In the genomic region with DNA sequence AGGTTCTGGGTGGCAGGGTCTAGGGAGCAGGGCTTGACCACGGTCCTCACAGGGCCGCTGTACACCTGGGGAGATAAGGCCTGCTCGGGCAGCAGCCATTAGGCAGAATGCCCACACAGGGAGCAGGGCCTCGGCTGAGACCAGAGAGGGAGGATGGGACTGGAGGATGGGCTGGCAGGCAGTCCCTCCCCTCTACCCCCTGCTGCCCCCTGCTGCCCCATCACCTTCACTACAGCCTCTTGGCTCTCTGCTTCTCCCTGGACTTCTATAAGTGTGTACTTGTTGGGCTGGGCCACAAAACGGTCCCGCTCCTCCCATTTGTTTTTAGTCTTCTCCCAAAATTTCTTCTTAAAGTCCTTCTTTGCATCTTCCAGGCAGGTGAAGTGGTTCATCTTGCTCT, we compare ENCODE assay signal across 8 mouse cellular contexts. TPM values are rescaled to one million over a fixed set of nuclear protein-coding genes. Genes with fewer than 3 reads are reported as not detected.
A peak's percentile ranks its signal among the peaks of the same experiment; 100 is the strongest.
DNase-seq lines count a peak whose midpoint lies in the region; ATAC-seq lines count a peak whose summit lies in the region.

No protein-coding gene starts in this region.

- peak; percentile 92 for DNase-seq in forebrain, embryonic 11.5 days (ENCODE audit: low spot score)
- peak; percentile 90 for DNase-seq in adrenal gland, postnatal 14 days
- peak; percentile 76 to 85 for DNase-seq in heart, postnatal 10 days
- DNase-seq in layer of hippocampus, postnatal 10 days (ENCODE audit: low spot score in 2 of 2), result peak; percentile 57 to 67
- peak; percentile 70 for DNase-seq in midbrain, embryonic 14.5 days
- DNase-seq in splenic B cell, adult 2 months (ENCODE audit: low read depth, low spot score), result peak; percentile 77

- H3K27me3 ChIP-seq in forebrain, embryonic 11.5 days (ENCODE audit: control insufficient read depth, insufficient read depth, low read length), result no peaks in the 10 kb centered on the region
- H3K27me3 ChIP-seq in forebrain, embryonic 15.5 days, result no peaks in the 10 kb centered on the region
- no peaks in the 10 kb centered on the region for H3K27me3 ChIP-seq in embryonic facial prominence, embryonic 13.5 days
- no peaks in the 10 kb centered on the region for H3K27me3 ChIP-seq in midbrain, embryonic 14.5 days (ENCODE audit: control insufficient read depth, insufficient read depth, low read length)
- H3K27me3 ChIP-seq in splenic B cell, adult 2 months (ENCODE audit: control insufficient read depth, insufficient read depth, low read length, poor library complexity, severe bottlenecking), result no peaks in the 10 kb centered on the region

- H3K4me3 ChIP-seq in forebrain, embryonic 11.5 days (ENCODE audit: low read depth, low read length), result no peak overlapping the region
- H3K4me3 ChIP-seq in forebrain, embryonic 15.5 days, result no peak overlapping the region
- no peak overlapping the region for H3K4me3 ChIP-seq in embryonic facial prominence, embryonic 13.5 days
- H3K4me3 ChIP-seq in midbrain, embryonic 14.5 days (replicated peaks; ENCODE audit: low read depth, low read length), result no peak overlapping the region

- no peak overlapping the region for H3K4me2 ChIP-seq in forebrain, embryonic 11.5 days (ENCODE audit: low read depth, low read length, severe bottlenecking)
- H3K4me2 ChIP-seq in forebrain, embryonic 15.5 days (replicated peaks), result no peak overlapping the region
- H3K4me2 ChIP-seq in embryonic facial prominence, embryonic 13.5 days, result peak overlapping the region; percentile 33
- H3K4me2 ChIP-seq in midbrain, embryonic 14.5 days (ENCODE audit: low read length), result no peak overlapping the region

- H3K27ac ChIP-seq in forebrain, embryonic 11.5 days (ENCODE audit: low read depth, low read length), result no peak overlapping the region
- H3K27ac ChIP-seq in forebrain, embryonic 15.5 days (replicated peaks), result no peak overlapping the region
- H3K27ac ChIP-seq in embryonic facial prominence, embryonic 13.5 days, result no peak overlapping the region
- H3K27ac ChIP-seq in midbrain, embryonic 14.5 days (replicated peaks; ENCODE audit: low read depth, low read length), result no peak overlapping the region

- peaks cover 17% of the 10 kb centered on the region for H3K4me1 ChIP-seq in forebrain, embryonic 11.5 days (replicated peaks; ENCODE audit: control insufficient read depth, insufficient read depth, low read length)
- peaks cover 32% of the 10 kb centered on the region for H3K4me1 ChIP-seq in forebrain, embryonic 15.5 days
- peaks cover 58% of the 10 kb centered on the region for H3K4me1 ChIP-seq in embryonic facial prominence, embryonic 13.5 days
- peaks cover 12% of the 10 kb centered on the region for H3K4me1 ChIP-seq in midbrain, embryonic 14.5 days (ENCODE audit: control insufficient read depth, insufficient read depth, low read length)

- intact Hi-C loops in heart, postnatal 10 days (cut with DNase I), result no loop called here

- no peaks in the 10 kb centered on the region for H3K9me3 ChIP-seq in forebrain, embryonic 11.5 days (ENCODE audit: control insufficient read depth, low read length)
- H3K9me3 ChIP-seq in forebrain, embryonic 15.5 days, result no peaks in the 10 kb centered on the region
- no peaks in the 10 kb centered on the region for H3K9me3 ChIP-seq in embryonic facial prominence, embryonic 13.5 days
- H3K9me3 ChIP-seq in midbrain, embryonic 14.5 days (ENCODE audit: control insufficient read depth, low read length), result no peaks in the 10 kb centered on the region

- peak; percentile 32 for ATAC-seq in forebrain, embryonic 11.5 days (replicated peaks; ENCODE audit: low FRiP score)
- ATAC-seq in forebrain, embryonic 15.5 days (replicated peaks), result no peak
- no peak for ATAC-seq in embryonic facial prominence, embryonic 13.5 days (ENCODE audit: insufficient number of reproducible peaks, insufficient read depth, low FRiP score, low TSS enrichment, low read depth)
- peak; percentile 7; the same call in 1 of the 2 replicates for ATAC-seq in midbrain, embryonic 14.5 days (ENCODE audit: low FRiP score, low TSS enrichment)

- H3K36me3 ChIP-seq in forebrain, embryonic 11.5 days (ENCODE audit: control insufficient read depth, insufficient read depth, low read length), result no peaks in the 10 kb centered on the region
- H3K36me3 ChIP-seq in forebrain, embryonic 15.5 days, result no peaks in the 10 kb centered on the region
- H3K36me3 ChIP-seq in embryonic facial prominence, embryonic 13.5 days, result peaks cover 2% of the 10 kb centered on the region; the same call in 1 of the 2 replicates
- H3K36me3 ChIP-seq in midbrain, embryonic 14.5 days (ENCODE audit: control insufficient read depth, insufficient read depth, low read length), result no peaks in the 10 kb centered on the region
- peaks cover 4% of the 10 kb centered on the region; the same call in 1 of the 2 replicates for H3K36me3 ChIP-seq in splenic B cell, adult 2 months (ENCODE audit: control insufficient read depth, insufficient read depth, low read length, poor library complexity, severe bottlenecking)

- H3K9ac ChIP-seq in forebrain, embryonic 11.5 days (ENCODE audit: low read length), result peak overlapping the region; percentile 41; the same call in 1 of the 2 replicates
- H3K9ac ChIP-seq in forebrain, embryonic 15.5 days (replicated peaks), result no peak overlapping the region
- H3K9ac ChIP-seq in embryonic facial prominence, embryonic 13.5 days, result peak overlapping the region; percentile 61
- H3K9ac ChIP-seq in midbrain, embryonic 14.5 days (replicated peaks; ENCODE audit: low read length), result 0 out of 2 replicates have a peak overlapping the region, but pooled peaks have one; percentile 20

- 2% methylated on average over 6 of the region's 6 CpGs for WGBS in forebrain, embryonic 11.5 days
- WGBS in forebrain, embryonic 15.5 days, result 8% methylated on average over 6 of the region's 6 CpGs
- WGBS in embryonic facial prominence, embryonic 13.5 days, result 6% methylated on average over 6 of the region's 6 CpGs
- 3% methylated on average over 6 of the region's 6 CpGs for WGBS in midbrain, embryonic 14.5 days

RNA-seq across cellular contexts. Expression of gene Rrp9, which starts 1.3 kb away (rescaled TPM):
- 56.5 and 63.7 TPM in 2 replicates for polyA plus RNA-seq in forebrain, embryonic 11.5 days (2014; fragmentation: Nextera tagmentation; extraction: Ambion mirVana)
- polyA plus RNA-seq in forebrain, embryonic 15.5 days (2015; fragmentation: Nextera tagmentation; extraction: Ambion mirVana), result 57.9 and 60.9 TPM in 2 replicates
- total RNA-seq in adrenal gland, postnatal 14 days (2021), result 34.2 and 53.4 TPM in 2 replicates
- polyA plus RNA-seq in embryonic facial prominence, embryonic 13.5 days (2015; fragmentation: Nextera tagmentation; extraction: Ambion mirVana), result 43.9 and 49.8 TPM in 2 replicates
- total RNA-seq in heart, postnatal 10 days (2021), result 10 to 100 TPM; 18.8 to 19.1 TPM
- total RNA-seq in layer of hippocampus, postnatal 10 days (2021), result 10 to 100 TPM; 38.5 to 45.2 TPM
- 41.0 and 41.2 TPM in 2 replicates for polyA plus RNA-seq in midbrain, embryonic 14.5 days (2014; fragmentation: Nextera tagmentation; extraction: Ambion mirVana)

RNA-seq across cellular contexts. Expression of gene Parp3, which starts 2.3 kb away (rescaled TPM):
- polyA plus RNA-seq in forebrain, embryonic 11.5 days (2014; fragmentation: Nextera tagmentation; extraction: Ambion mirVana), result 1.2 TPM in 2 replicates
- 0.41 and 0.47 TPM in 2 replicates for polyA plus RNA-seq in forebrain, embryonic 15.5 days (2015; fragmentation: Nextera tagmentation; extraction: Ambion mirVana)
- 24.0 and 26.5 TPM in 2 replicates for total RNA-seq in adrenal gland, postnatal 14 days (2021)
- 3.2 and 4.1 TPM in 2 replicates for polyA plus RNA-seq in embryonic facial prominence, embryonic 13.5 days (2015; fragmentation: Nextera tagmentation; extraction: Ambion mirVana)
- 10 to 100 TPM; 12.5 to 13.5 TPM for total RNA-seq in heart, postnatal 10 days (2021)
- total RNA-seq in layer of hippocampus, postnatal 10 days (2021), result 1 to 10 TPM; 2.4 to 2.8 TPM
- polyA plus RNA-seq in midbrain, embryonic 14.5 days (2014; fragmentation: Nextera tagmentation; extraction: Ambion mirVana), result 0.28 and 0.76 TPM in 2 replicates

RNA-seq across cellular contexts. Expression of gene Gpr62, which starts 8.7 kb away (rescaled TPM):
- 0.19 and 0.71 TPM in 2 replicates for polyA plus RNA-seq in forebrain, embryonic 11.5 days (2014; fragmentation: Nextera tagmentation; extraction: Ambion mirVana)
- 0.64 and 0.75 TPM in 2 replicates for polyA plus RNA-seq in forebrain, embryonic 15.5 days (2015; fragmentation: Nextera tagmentation; extraction: Ambion mirVana)
- total RNA-seq in adrenal gland, postnatal 14 days (2021), result 0.23 TPM in 1 of 2 replicates, not detected in the other
- 0.53 TPM in 1 of 2 replicates, not detected in the other for polyA plus RNA-seq in embryonic facial prominence, embryonic 13.5 days (2015; fragmentation: Nextera tagmentation; extraction: Ambion mirVana)
- total RNA-seq in heart, postnatal 10 days (2021), result under 1 TPM in 1 of 2 experiments, not detected in 1; 0.12 TPM
- 1 to 10 TPM; 1.8 to 2.0 TPM for total RNA-seq in layer of hippocampus, postnatal 10 days (2021)
- 0.93 and 1.00 TPM in 2 replicates for polyA plus RNA-seq in midbrain, embryonic 14.5 days (2014; fragmentation: Nextera tagmentation; extraction: Ambion mirVana)

RNA-seq across cellular contexts. Expression of gene Pcbp4, which starts 21.4 kb away (rescaled TPM):
- polyA plus RNA-seq in forebrain, embryonic 11.5 days (2014; fragmentation: Nextera tagmentation; extraction: Ambion mirVana), result 300 and 309 TPM in 2 replicates
- 251 and 266 TPM in 2 replicates for polyA plus RNA-seq in forebrain, embryonic 15.5 days (2015; fragmentation: Nextera tagmentation; extraction: Ambion mirVana)
- total RNA-seq in adrenal gland, postnatal 14 days (2021), result 24.3 and 32.2 TPM in 2 replicates
- polyA plus RNA-seq in embryonic facial prominence, embryonic 13.5 days (2015; fragmentation: Nextera tagmentation; extraction: Ambion mirVana), result 128 and 133 TPM in 2 replicates
- 10 to 100 TPM; 77.4 to 89.6 TPM for total RNA-seq in heart, postnatal 10 days (2021)
- 100 to 1,000 TPM; 226 to 234 TPM for total RNA-seq in layer of hippocampus, postnatal 10 days (2021)
- 219 and 247 TPM in 2 replicates for polyA plus RNA-seq in midbrain, embryonic 14.5 days (2014; fragmentation: Nextera tagmentation; extraction: Ambion mirVana)

RNA-seq across cellular contexts. Expression of gene Iqcf1, which starts 25.3 kb away (rescaled TPM):
- polyA plus RNA-seq in forebrain, embryonic 11.5 days (2014; fragmentation: Nextera tagmentation; extraction: Ambion mirVana), result not detected in 2 replicates
- polyA plus RNA-seq in forebrain, embryonic 15.5 days (2015; fragmentation: Nextera tagmentation; extraction: Ambion mirVana), result not detected in 2 replicates
- not detected in 2 replicates for total RNA-seq in adrenal gland, postnatal 14 days (2021)
- polyA plus RNA-seq in embryonic facial prominence, embryonic 13.5 days (2015; fragmentation: Nextera tagmentation; extraction: Ambion mirVana), result not detected in 2 replicates
- not detected for total RNA-seq in heart, postnatal 10 days (2021)
- total RNA-seq in layer of hippocampus, postnatal 10 days (2021), result not detected
- not detected in 2 replicates for polyA plus RNA-seq in midbrain, embryonic 14.5 days (2014; fragmentation: Nextera tagmentation; extraction: Ambion mirVana)

Comparison
In these comparisons a context has a peak if more than half of its experiments do, and no peak if none do; other contexts are left out.
1. ATAC-seq: peak in forebrain, embryonic 11.5 days (single experiment) and midbrain, embryonic 14.5 days (single experiment); none in forebrain, embryonic 15.5 days (single experiment) and embryonic facial prominence, embryonic 13.5 days (single experiment).
2. Peak in every context shown above with its lines, with median percentiles within 50 percentile points of each other: DNase-seq.